14 mouse cellular contexts compared by ENCODE assay signal in the genomic region with DNA sequence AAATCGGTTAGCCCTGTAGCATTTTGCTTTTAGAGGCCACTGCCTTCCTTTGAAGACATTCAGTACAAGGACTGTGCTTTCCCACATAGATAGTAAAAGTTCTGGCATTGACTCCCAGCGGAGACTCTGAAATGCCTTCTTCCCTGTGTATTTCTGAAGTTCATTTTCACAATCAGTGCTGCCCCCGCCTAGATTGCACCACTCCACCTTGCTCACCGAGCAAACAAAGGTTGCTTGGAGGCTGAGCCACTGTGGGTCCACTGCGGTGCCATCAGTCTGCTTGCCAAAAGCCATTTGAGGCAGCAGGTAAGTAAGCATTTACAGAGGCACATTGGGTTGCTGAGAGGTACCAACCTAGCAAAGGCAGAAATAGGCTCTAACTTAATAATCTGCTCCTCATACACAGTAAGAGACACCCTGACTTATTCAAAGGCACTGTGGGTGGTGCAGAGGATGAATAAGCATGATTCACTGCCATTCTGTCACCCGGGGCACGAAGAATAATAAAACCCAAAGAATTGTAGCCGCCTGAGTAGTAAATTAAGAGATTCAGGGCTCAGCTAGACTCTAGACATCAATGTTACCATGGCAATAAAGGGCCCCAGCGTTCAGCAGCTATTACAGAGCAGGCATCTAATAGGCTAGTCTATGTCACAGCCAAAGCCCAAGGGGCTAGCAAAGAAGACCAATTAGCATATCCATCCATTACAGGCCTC. TPM values are rescaled to one million over a fixed set of nuclear protein-coding genes. Genes with fewer than 3 reads are reported as not detected.
DNase-seq lines count a peak whose midpoint lies in the region; ATAC-seq and TF ChIP-seq lines count a peak whose summit lies in the region.
"Had no signal": no experiment of that assay in that cellular context is flagged by ENCODE, and none has a peak within 500 bp of the region (broad histone marks: within the 10 kb centered on the region; RNA-seq: fewer than 3 reads in every experiment).

No protein-coding gene starts in this region.

- H3K36me3 ChIP-seq in kidney, embryonic 16.5 days (ENCODE audit: insufficient read depth, low read length), result no peaks in the 10 kb centered on the region
- no peaks in the 10 kb centered on the region for H3K36me3 ChIP-seq in hindbrain, embryonic 11.5 days (ENCODE audit: control insufficient read depth, insufficient read depth, low read length)
- no peaks in the 10 kb centered on the region for H3K36me3 ChIP-seq in midbrain, embryonic 14.5 days (ENCODE audit: control insufficient read depth, insufficient read depth, low read length)
- H3K36me3 ChIP-seq in liver, postnatal 0 days (replicated peaks; ENCODE audit: insufficient read depth, low read length), result no peaks in the 10 kb centered on the region
- H3K36me3 ChIP-seq: heart, embryonic 13.5 days; limb, embryonic 12.5 days had no signal

- H3K27ac ChIP-seq in kidney, embryonic 16.5 days (ENCODE audit: low read length), result no peak overlapping the region
- H3K27ac ChIP-seq in hindbrain, embryonic 11.5 days (ENCODE audit: low read depth, low read length), result peak overlapping the region; percentile 17; the same call in 1 of the 2 replicates
- peak overlapping the region; percentile 61 for H3K27ac ChIP-seq in midbrain, embryonic 14.5 days (replicated peaks; ENCODE audit: low read depth, low read length)
- H3K27ac ChIP-seq in liver, postnatal 0 days (ENCODE audit: low read depth), result no peak overlapping the region
- H3K27ac ChIP-seq: heart, embryonic 13.5 days; limb, embryonic 12.5 days had no signal

- H3K4me2 ChIP-seq in kidney, embryonic 16.5 days (replicated peaks; ENCODE audit: low read depth, low read length), result no peak overlapping the region
- H3K4me2 ChIP-seq in hindbrain, embryonic 11.5 days (replicated peaks; ENCODE audit: low read depth, low read length), result no peak overlapping the region
- no peak overlapping the region for H3K4me2 ChIP-seq in midbrain, embryonic 14.5 days (ENCODE audit: low read length)
- no peak overlapping the region for H3K4me2 ChIP-seq in liver, postnatal 0 days (ENCODE audit: low read depth, low read length)
- H3K4me2 ChIP-seq: heart, embryonic 13.5 days; limb, embryonic 12.5 days had no signal

- TF ChIP-seq EP300 in liver, postnatal 0 days (IDR thresholded peaks at IDR 0.05; ENCODE audit: low read depth), result no peak

- no peaks in the 10 kb centered on the region for H3K9me3 ChIP-seq in kidney, embryonic 16.5 days (ENCODE audit: low read length)
- no peaks in the 10 kb centered on the region for H3K9me3 ChIP-seq in hindbrain, embryonic 11.5 days (ENCODE audit: control insufficient read depth, low read length)
- H3K9me3 ChIP-seq in midbrain, embryonic 14.5 days (ENCODE audit: control insufficient read depth, low read length), result no peaks in the 10 kb centered on the region
- H3K9me3 ChIP-seq in liver, postnatal 0 days (ENCODE audit: low read length), result no peaks in the 10 kb centered on the region
- H3K9me3 ChIP-seq: heart, embryonic 13.5 days; limb, embryonic 12.5 days; megakaryocyte, embryonic 14.5 days had no signal

- no peak overlapping the region for H3K4me3 ChIP-seq in kidney, embryonic 16.5 days (ENCODE audit: low read length)
- H3K4me3 ChIP-seq in hindbrain, embryonic 11.5 days (ENCODE audit: low read depth, low read length), result no peak overlapping the region
- H3K4me3 ChIP-seq in midbrain, embryonic 14.5 days (replicated peaks; ENCODE audit: low read depth, low read length), result no peak overlapping the region
- no peak overlapping the region for H3K4me3 ChIP-seq in liver, postnatal 0 days (ENCODE audit: low read depth, low read length)
- H3K4me3 ChIP-seq: heart, embryonic 13.5 days; limb, embryonic 12.5 days; megakaryocyte, embryonic 14.5 days had no signal

- no peaks in the 10 kb centered on the region for H3K4me1 ChIP-seq in kidney, embryonic 16.5 days (ENCODE audit: insufficient read depth, low read length)
- no peaks in the 10 kb centered on the region for H3K4me1 ChIP-seq in hindbrain, embryonic 11.5 days (replicated peaks; ENCODE audit: control insufficient read depth, insufficient read depth, low read length)
- H3K4me1 ChIP-seq in midbrain, embryonic 14.5 days (ENCODE audit: control insufficient read depth, insufficient read depth, low read length), result peaks cover 12% of the 10 kb centered on the region; the same call in 1 of the 2 replicates
- no peaks in the 10 kb centered on the region for H3K4me1 ChIP-seq in liver, postnatal 0 days (ENCODE audit: insufficient read depth)
- H3K4me1 ChIP-seq: limb, embryonic 12.5 days; megakaryocyte, embryonic 14.5 days had no signal

- 0 out of 2 replicates have a peak, but pooled peaks have one; percentile 39 for ATAC-seq in kidney, embryonic 16.5 days (ENCODE audit: low FRiP score, low TSS enrichment)
- ATAC-seq in hindbrain, embryonic 11.5 days (ENCODE audit: low FRiP score), result peak; percentile 98
- peak; percentile 95 for ATAC-seq in midbrain, embryonic 14.5 days (ENCODE audit: low FRiP score, low TSS enrichment)
- no peak for ATAC-seq in liver, postnatal 0 days

- H3K27me3 ChIP-seq in kidney, embryonic 16.5 days (ENCODE audit: insufficient read depth, low read length), result no peaks in the 10 kb centered on the region
- no peaks in the 10 kb centered on the region for H3K27me3 ChIP-seq in hindbrain, embryonic 11.5 days (ENCODE audit: control insufficient read depth, insufficient read depth, low read length)
- no peaks in the 10 kb centered on the region for H3K27me3 ChIP-seq in midbrain, embryonic 14.5 days (ENCODE audit: control insufficient read depth, insufficient read depth, low read length)
- no peaks in the 10 kb centered on the region for H3K27me3 ChIP-seq in liver, postnatal 0 days (ENCODE audit: insufficient read depth, low read length)
- H3K27me3 ChIP-seq: heart, embryonic 13.5 days; limb, embryonic 12.5 days had no signal

- WGBS in kidney, embryonic 16.5 days, result 50% methylated on average over 9 of the region's 9 CpGs
- 50% methylated on average over 9 of the region's 9 CpGs for WGBS in hindbrain, embryonic 11.5 days
- whole genome bisulfite sequencing in midbrain, embryonic 14.5 days, result 35% methylated on average over 9 of the region's 9 CpGs
- 61% methylated on average over 9 of the region's 9 CpGs for WGBS in liver, postnatal 0 days (ENCODE audit: insufficient replicate concordance)

- DNase-seq in kidney, postnatal 25 days, result no peak
- peak; percentile 57 for DNase-seq in embryo, embryonic 10.5 days (ENCODE audit: low spot score)
- DNase-seq in hindbrain, embryonic 11.5 days (ENCODE audit: low spot score), result peak; percentile 34
- peak; percentile 77 for DNase-seq in midbrain, embryonic 14.5 days
- DNase-seq in cerebellum, postnatal 4 days (ENCODE audit: low spot score in 2 of 2), result no peak
- no peak for DNase-seq in liver, postnatal 0 days
- no peak for DNase-seq in spleen, adult 12 weeks (ENCODE audit: low spot score)
- DNase-seq: kidney, postnatal 10 days; right cerebral cortex, postnatal 14 days had no signal

- TF ChIP-seq CTCF in liver, postnatal 0 days (IDR thresholded peaks at IDR 0.05; ENCODE audit: low read depth), result no peak

- H3K9ac ChIP-seq in kidney, embryonic 16.5 days (replicated peaks; ENCODE audit: low read length), result no peak overlapping the region
- no peak overlapping the region for H3K9ac ChIP-seq in hindbrain, embryonic 11.5 days (ENCODE audit: low read depth, low read length)
- H3K9ac ChIP-seq in midbrain, embryonic 14.5 days (replicated peaks; ENCODE audit: low read length), result no peak overlapping the region
- no peak overlapping the region for H3K9ac ChIP-seq in liver, postnatal 0 days (replicated peaks)
- H3K9ac ChIP-seq: heart, embryonic 13.5 days; limb, embryonic 12.5 days had no signal

RNA-seq across cellular contexts. Expression of a gene that starts 2.9 kb away (rescaled TPM):
- polyA plus RNA-seq in kidney, embryonic 16.5 days (2015; fragmentation: Nextera tagmentation; extraction: Ambion mirVana), result 0.57 and 0.75 TPM in 2 replicates
- polyA plus RNA-seq in hindbrain, embryonic 11.5 days (2014; fragmentation: Nextera tagmentation; extraction: Ambion mirVana), result not detected in 2 replicates
- polyA plus RNA-seq in midbrain, embryonic 14.5 days (2014; fragmentation: Nextera tagmentation; extraction: Ambion mirVana), result not detected in 2 replicates
- 0.06 and 1.5 TPM in 2 replicates for polyA plus RNA-seq in liver, postnatal 0 days (2015; fragmentation: Nextera tagmentation; extraction: Ambion mirVana)
- polyA plus RNA-seq: testis, adult 2 months had no signal

Comparison
In these comparisons a context has a peak if more than half of its experiments do, and no peak if none do; other contexts are left out.
1. H3K27ac ChIP-seq: peak in hindbrain, embryonic 11.5 days (single experiment) and midbrain, embryonic 14.5 days (single experiment); none in kidney, embryonic 16.5 days (single experiment) and liver, postnatal 0 days (single experiment).
2. DNase-seq: peak in embryo, embryonic 10.5 days (single experiment), hindbrain, embryonic 11.5 days (single experiment) and midbrain, embryonic 14.5 days (single experiment); none in kidney, postnatal 25 days (0 of 2), cerebellum, postnatal 4 days (0 of 2), liver, postnatal 0 days (single experiment) and spleen, adult 12 weeks (single experiment).